Mouse (Mus musculus) embryonic facial prominence, embryonic 14.5 days (tissue): ENCODE data around the gene Tlk1. TPM values are rescaled to one million over a fixed set of nuclear protein-coding genes. Genes with fewer than 3 reads are reported as not detected.

Experiments used
- ATAC-seq: fragments of 200-750 bp; cut with Nextera tagmentation; 2 replicates; pipeline ENCODE4 v1.8.0; 2017; ENCODE audit warnings: low read depth, moderate number of reproducible peaks, moderate TSS enrichment
- DNase-seq: peaks from one replicate; pipeline ENCODE4 v3.0.0-alpha.2; 2015; ENCODE audit warnings: low spot score
- H3K27ac ChIP-seq: fragments of 300-500 bp; sonication (generic); replicated peaks from 2 replicates; pipeline ENCODE4 v1.5.1; 2014; ENCODE audit warnings: low read depth, mild to moderate bottlenecking, low read length, moderate library complexity
- H3K27me3 ChIP-seq: fragments of 300-500 bp; sonication (generic); replicated peaks from 2 replicates; pipeline ENCODE4 v1.6.1; 2014; ENCODE audit warnings: low read length; ENCODE audit not compliant: control insufficient read depth, insufficient read depth
- H3K36me3 ChIP-seq: fragments of 300-500 bp; sonication (generic); 2 replicates; pipeline ENCODE4 v1.6.1; 2014; ENCODE audit warnings: low read length, mixed read lengths; ENCODE audit not compliant: control insufficient read depth, insufficient read depth
- H3K4me1 ChIP-seq: fragments of 300-500 bp; sonication (generic); 2 replicates; pipeline ENCODE4 v1.6.1; 2014; ENCODE audit warnings: antibody characterized with exemption, low read length; ENCODE audit not compliant: control insufficient read depth, insufficient read depth
- H3K4me2 ChIP-seq: fragments of 300-500 bp; sonication (generic); 2 replicates; pipeline ENCODE4 v1.6.1; 2014; ENCODE audit warnings: low read depth, mild to moderate bottlenecking, low read length, moderate library complexity, mixed read lengths
- H3K4me3 ChIP-seq: fragments of 300-500 bp; sonication (generic); 2 replicates; pipeline ENCODE4 v1.5.1; 2014; ENCODE audit warnings: low read depth, mild to moderate bottlenecking, low read length
- H3K9ac ChIP-seq: fragments of 300-500 bp; sonication (generic); 2 replicates; pipeline ENCODE4 v1.6.1; 2014; ENCODE audit warnings: low read depth, mild to moderate bottlenecking, low read length, moderate library complexity, mixed read lengths
- H3K9me3 ChIP-seq: fragments of 300-500 bp; sonication (generic); 2 replicates; pipeline ENCODE4 v1.6.1; 2016; ENCODE audit warnings: low read length; ENCODE audit not compliant: control insufficient read depth
- WGBS: fragments of 180-500 bp; shearing (Covaris S2); extraction: QIAGEN DNeasy Blood & Tissue Kit; methylation state at CpG from one replicate; pipeline ENCODE4 v1.1.7; 2014; 5-methylcytosine and 5-hydroxymethylcytosine counted together
- polyA plus RNA-seq: library from polyadenylated mRNA; unstranded; fragments of >200 nt; fragmentation: Nextera tagmentation; extraction: Ambion mirVana; gene quantifications from 2 replicates; pipeline ENCODE4 v1.2.1, GENCODE M21; 2014

Tlk1 gene
- polyA plus RNA-seq, 1 experiment from 2014 or later, result 29.9 TPM

GRCm38 (mm10) chr2:70752149-70752548, 73.4 kb downstream of the Tlk1 start:
- H3K9ac ChIP-seq, result no peak overlapping the region
- ATAC-seq, result no peak
- H3K4me3 ChIP-seq, result no peak overlapping the region
- peaks cover 39% of the 10 kb centered on the region for H3K36me3 ChIP-seq
- no peak for DNase-seq
- no peak overlapping the region for H3K4me2 ChIP-seq
- no peaks in the 10 kb centered on the region for H3K27me3 ChIP-seq
- no peak overlapping the region for H3K27ac ChIP-seq
- H3K4me1 ChIP-seq, result no peaks in the 10 kb centered on the region
- no peaks in the 10 kb centered on the region for H3K9me3 ChIP-seq
- 94% methylated on average over 5 of the region's 5 CpGs for WGBS

- Histone ChIP-seq H3K4me2 (no peak overlapping the region), H3K9ac (no peak overlapping the region), H3K27me3 (no peaks in the 10 kb centered on the region), H3K4me3 (no peak overlapping the region), H3K36me3 (peaks cover 43% of the 10 kb centered on the region), H3K4me1 (no peaks in the 10 kb centered on the region), H3K9me3 (no peaks in the 10 kb centered on the region), H3K27ac (no peak overlapping the region)
- no peak for DNase-seq
- ATAC-seq, result no peak
- 91% methylated on average over 2 of the region's 2 CpGs for WGBS
These were observed 73.9 kb downstream of the Tlk1 start for GRCm38 (mm10) chr2:70751655-70752054.

- Histone ChIP-seq H3K4me2 (no peak overlapping the region), H3K9me3 (no peaks in the 10 kb centered on the region), H3K27ac (no peak overlapping the region), H3K36me3 (peaks cover 66% of the 10 kb centered on the region), H3K4me3 (no peak overlapping the region), H3K9ac (no peak overlapping the region), H3K4me1 (no peaks in the 10 kb centered on the region), H3K27me3 (no peaks in the 10 kb centered on the region)
- WGBS, result 90% methylated on average over 2 of the region's 2 CpGs
- no peak for DNase-seq
- ATAC-seq, result no peak
These were observed 82.9 kb downstream of the Tlk1 start for GRCm38 (mm10) chr2:70742588-70742987.

- Histone ChIP-seq H3K27me3 (no peaks in the 10 kb centered on the region), H3K4me3 (no peak overlapping the region), H3K36me3 (peaks cover 71% of the 10 kb centered on the region), H3K27ac (no peak overlapping the region), H3K4me2 (no peak overlapping the region), H3K4me1 (no peaks in the 10 kb centered on the region), H3K9ac (no peak overlapping the region), H3K9me3 (no peaks in the 10 kb centered on the region)
- ATAC-seq (no peak), DNase-seq (peak; percentile 9)
- WGBS, result 84% methylated on average over 5 of the region's 5 CpGs
These were observed 83.6 kb downstream of the Tlk1 start for GRCm38 (mm10) chr2:70741901-70742300.

- no peak overlapping the region for H3K9ac ChIP-seq
- DNase-seq, result no peak
- no peak overlapping the region for H3K27ac ChIP-seq
- no peak overlapping the region for H3K4me2 ChIP-seq
- H3K4me1 ChIP-seq, result no peaks in the 10 kb centered on the region
- WGBS, result 90% methylated on average over 5 of the region's 5 CpGs
- H3K9me3 ChIP-seq, result no peaks in the 10 kb centered on the region
- peaks cover 59% of the 10 kb centered on the region for H3K36me3 ChIP-seq
- no peaks in the 10 kb centered on the region for H3K27me3 ChIP-seq
- ATAC-seq, result no peak
- no peak overlapping the region for H3K4me3 ChIP-seq
These were observed 89.5 kb downstream of the Tlk1 start for GRCm38 (mm10) chr2:70736008-70736407.

GRCm38 (mm10) chr2:70735534-70735933, 90.0 kb downstream of the Tlk1 start:
- Histone ChIP-seq H3K4me3 (no peak overlapping the region), H3K4me1 (no peaks in the 10 kb centered on the region), H3K27me3 (no peaks in the 10 kb centered on the region), H3K36me3 (peaks cover 54% of the 10 kb centered on the region), H3K9me3 (no peaks in the 10 kb centered on the region), H3K9ac (no peak overlapping the region), H3K27ac (no peak overlapping the region), H3K4me2 (no peak overlapping the region)
- DNase-seq (no peak), ATAC-seq (no peak)
- WGBS, result 85% methylated on average over 4 of the region's 4 CpGs

- no peak for ATAC-seq
- no peak for DNase-seq
- Histone ChIP-seq H3K36me3 (peaks cover 37% of the 10 kb centered on the region), H3K9me3 (no peaks in the 10 kb centered on the region), H3K27ac (no peak overlapping the region), H3K4me2 (no peak overlapping the region), H3K27me3 (no peaks in the 10 kb centered on the region), H3K4me3 (no peak overlapping the region), H3K9ac (no peak overlapping the region), H3K4me1 (no peaks in the 10 kb centered on the region)
- 70% methylated on average over 2 of the region's 2 CpGs for WGBS
These were observed 98.4 kb downstream of the Tlk1 start for GRCm38 (mm10) chr2:70727089-70727488.

GRCm38 (mm10) chr2:70723610-70724243, 101.8 kb downstream of the Tlk1 start:
- H3K9ac ChIP-seq, result no peak overlapping the region
- H3K27ac ChIP-seq, result no peak overlapping the region
- no peaks in the 10 kb centered on the region for H3K27me3 ChIP-seq
- H3K9me3 ChIP-seq, result no peaks in the 10 kb centered on the region
- H3K4me3 ChIP-seq, result no peak overlapping the region
- ATAC-seq (no peak), DNase-seq (no peak)
- H3K4me1 ChIP-seq, result no peaks in the 10 kb centered on the region
- H3K36me3 ChIP-seq, result peaks cover 60% of the 10 kb centered on the region
- WGBS, result 92% methylated on average over 9 of the region's 9 CpGs
- H3K4me2 ChIP-seq, result no peak overlapping the region

GRCm38 (mm10) chr2:70710878-70711277, 114.7 kb downstream of the Tlk1 start:
- Histone ChIP-seq H3K9ac (no peak overlapping the region), H3K9me3 (no peaks in the 10 kb centered on the region), H3K4me1 (peaks cover 7% of the 10 kb centered on the region; the same call in 1 of the 2 replicates), H3K4me2 (no peak overlapping the region), H3K27me3 (no peaks in the 10 kb centered on the region), H3K36me3 (peaks cover 63% of the 10 kb centered on the region), H3K4me3 (no peak overlapping the region), H3K27ac (no peak overlapping the region)
- DNase-seq (no peak), ATAC-seq (no peak)
- 90% methylated on average over 4 of the region's 4 CpGs for WGBS
